Mouse (Mus musculus) lung, postnatal 0 days (tissue): ENCODE measurements around the gene Gm3238.

ENCODE experiments used
- CTCF ChIP-seq: IDR thresholded peaks from 2 replicates; pipeline ENCODE4 v1.5.1; 2016; ENCODE audit warnings: antibody characterized with exemption, mild to moderate bottlenecking
- EP300 ChIP-seq: IDR thresholded peaks from 2 replicates; pipeline ENCODE4 v1.6.1; 2016; ENCODE audit warnings: antibody characterized with exemption, mild to moderate bottlenecking, control low read depth

DNA sequence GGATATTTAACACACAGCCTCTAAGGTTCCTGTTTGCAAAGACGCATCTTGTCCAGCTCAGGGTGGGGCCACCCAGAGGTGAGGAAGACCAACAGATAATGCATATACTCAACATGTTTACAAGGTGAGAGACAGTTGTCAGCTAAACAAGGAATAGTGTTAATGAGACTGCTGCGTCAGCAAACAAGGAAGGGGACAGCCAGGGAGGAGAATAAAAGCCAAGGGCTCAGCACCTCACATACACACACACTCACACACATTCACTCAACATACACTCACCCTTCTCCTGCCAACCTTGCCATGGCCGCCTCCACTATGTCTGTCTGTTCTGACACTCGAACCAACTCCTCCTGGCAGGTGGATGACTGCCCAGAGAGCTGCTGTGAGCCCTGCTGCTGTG lies 43.3 kb upstream of the Gm3238 start, which contains the start of gene Gm2696:
- no peak for TF ChIP-seq CTCF
- TF ChIP-seq EP300: no peak
